Mouse (Mus musculus) intestine, embryonic 14.5 days (tissue): Measurements from ENCODE around the gene Pbx3. TPM values are rescaled to one million over a fixed set of nuclear protein-coding genes. Genes with fewer than 3 reads are reported as not detected.

Experiments
- ATAC-seq: fragments of 200-750 bp; cut with Nextera tagmentation; replicated peaks from 2 replicates; pipeline ENCODE4 v1.8.0; 2017; ENCODE audit warnings: low read depth, moderate number of reproducible peaks, moderate TSS enrichment, moderate library complexity; ENCODE audit not compliant: low FRiP score, low TSS enrichment
- DNase-seq: peaks from one replicate; pipeline ENCODE4 v3.0.0-alpha.2; 2018; ENCODE audit warnings: low spot score
- H3K27ac ChIP-seq: fragments of 300-500 bp; sonication (generic); 2 replicates; pipeline ENCODE4 v1.5.1; 2014; ENCODE audit warnings: low read depth, mild to moderate bottlenecking, control low read depth
- H3K27me3 ChIP-seq: fragments of 300-500 bp; sonication (generic); replicated peaks from 2 replicates; pipeline ENCODE4 v1.6.1; 2014; ENCODE audit warnings: low read length, control low read depth; ENCODE audit not compliant: control insufficient read depth, insufficient read depth
- H3K36me3 ChIP-seq: fragments of 300-500 bp; sonication (generic); 2 replicates; pipeline ENCODE4 v1.6.1; 2014; ENCODE audit warnings: low read length, control low read depth; ENCODE audit not compliant: control insufficient read depth, insufficient read depth
- H3K4me1 ChIP-seq: fragments of 300-500 bp; sonication (generic); replicated peaks from 2 replicates; pipeline ENCODE4 v1.6.1; 2014; ENCODE audit warnings: low read length, control low read depth, mixed read lengths; ENCODE audit not compliant: control insufficient read depth, insufficient read depth
- H3K4me2 ChIP-seq: fragments of 300-500 bp; sonication (generic); 2 replicates; pipeline ENCODE4 v1.6.1; 2014; ENCODE audit warnings: low read length
- H3K4me3 ChIP-seq: fragments of 300-500 bp; sonication (generic); 2 replicates; pipeline ENCODE4 v1.5.1; 2014; ENCODE audit warnings: low read depth, low read length, control low read depth, mixed read lengths
- H3K9ac ChIP-seq: fragments of 300-500 bp; sonication (generic); 2 replicates; pipeline ENCODE4 v1.6.1; 2014; ENCODE audit warnings: mild to moderate bottlenecking, low read length
- H3K9me3 ChIP-seq: fragments of 300-500 bp; sonication (generic); 2 replicates; pipeline ENCODE4 v1.6.1; 2016; ENCODE audit warnings: low read length, control low read depth; ENCODE audit not compliant: control insufficient read depth
- WGBS: fragments of 180-500 bp; shearing (Covaris S2); extraction: QIAGEN DNeasy Blood & Tissue Kit; methylation state at CpG from one replicate; pipeline ENCODE4 v1.1.7; 2014; 5-methylcytosine and 5-hydroxymethylcytosine counted together
- polyA plus RNA-seq: library from polyadenylated mRNA; unstranded; fragments of >200 nt; fragmentation: Nextera tagmentation; extraction: Ambion mirVana; gene quantifications from 2 replicates; pipeline ENCODE4 v1.2.1, GENCODE M21; 2014

The Pbx3 gene
- polyA plus RNA-seq, 1 experiment from 2014 or later, result 26.9 TPM

DNA sequence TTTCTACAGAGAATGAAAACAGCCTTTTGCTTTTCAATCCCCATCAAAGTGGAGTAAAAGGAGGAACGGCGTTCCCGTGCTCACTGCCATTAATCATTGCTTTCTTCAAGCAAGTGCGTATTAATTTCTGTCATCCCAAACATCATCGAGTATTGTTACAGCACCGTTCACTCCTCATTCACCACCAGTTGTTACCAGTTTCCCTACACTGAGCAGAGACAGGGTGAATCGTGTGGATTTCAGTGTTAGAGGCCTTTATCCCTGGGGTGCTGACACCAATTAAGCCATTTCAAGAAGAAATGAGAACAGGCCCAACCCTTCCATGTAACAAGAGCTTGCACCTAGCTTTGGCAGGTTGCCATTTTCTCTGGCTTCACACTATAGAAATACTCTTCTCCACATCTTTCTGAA lies 17.1 kb downstream of the Pbx3 start:
- 48% methylated on average over 7 of the region's 7 CpGs for WGBS
- DNase-seq (no peak), ATAC-seq (no peak)
- no peak overlapping the region for H3K4me2 ChIP-seq
- H3K9me3 ChIP-seq, result no peaks in the 10 kb centered on the region
- no peak overlapping the region for H3K9ac ChIP-seq
- H3K27ac ChIP-seq, result no peak overlapping the region
- H3K4me1 ChIP-seq, result peaks cover 11% of the 10 kb centered on the region
- H3K4me3 ChIP-seq, result no peak overlapping the region
- 0 out of 2 replicates have a peak, but pooled peaks cover 2% of the 10 kb centered on the region for H3K36me3 ChIP-seq
- H3K27me3 ChIP-seq, result no peaks in the 10 kb centered on the region

DNA sequence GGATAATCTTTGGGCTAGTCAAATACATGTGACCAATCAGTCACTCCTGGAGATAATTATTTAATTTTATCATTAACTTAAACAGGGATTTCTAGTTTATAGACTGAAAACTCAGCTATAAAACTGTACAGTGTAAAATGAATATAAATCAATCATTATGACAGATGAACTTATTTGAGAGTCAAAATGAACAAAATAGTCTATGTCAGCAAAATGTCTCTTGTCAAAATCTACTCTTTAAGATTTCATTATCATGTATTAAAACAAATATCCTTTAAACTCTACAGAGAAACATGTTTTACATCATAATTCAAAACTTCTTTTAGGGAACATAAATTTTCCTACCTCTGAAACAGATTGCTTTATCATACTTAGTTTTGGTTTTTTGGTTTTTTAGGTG lies 20.9 kb downstream of the Pbx3 start:
- no peak overlapping the region for H3K4me3 ChIP-seq
- no peak for DNase-seq
- no peak overlapping the region for H3K4me2 ChIP-seq
- no peaks in the 10 kb centered on the region; the same call in 1 of the 2 replicates for H3K4me1 ChIP-seq
- no peaks in the 10 kb centered on the region for H3K27me3 ChIP-seq
- no peak overlapping the region for H3K9ac ChIP-seq
- no peak overlapping the region for H3K27ac ChIP-seq
- ATAC-seq, result no peak
- H3K36me3 ChIP-seq, result no peaks in the 10 kb centered on the region
- H3K9me3 ChIP-seq, result no peaks in the 10 kb centered on the region

DNA sequence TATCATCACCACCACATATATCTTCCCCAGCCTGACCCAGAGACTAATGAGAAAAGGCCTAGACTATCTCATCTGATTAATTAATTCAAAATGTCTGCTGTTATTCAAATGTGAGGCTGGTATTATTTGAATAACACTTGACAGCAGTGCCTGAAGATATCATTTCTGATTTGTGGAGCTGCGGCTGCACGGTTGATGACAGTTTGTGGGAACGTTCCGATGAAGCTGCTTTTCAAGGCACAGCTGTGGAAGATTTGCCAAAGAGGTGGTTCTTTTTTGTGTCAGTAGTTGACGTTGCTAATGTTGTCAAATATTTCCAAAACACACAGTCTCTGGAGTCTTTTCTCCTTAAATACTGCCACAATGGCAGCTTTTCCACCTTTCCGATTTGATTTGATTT lies 25.8 kb downstream of the Pbx3 start:
- Histone ChIP-seq H3K4me1 (no peaks in the 10 kb centered on the region), H3K27me3 (no peaks in the 10 kb centered on the region), H3K27ac (no peak overlapping the region), H3K4me2 (no peak overlapping the region), H3K9me3 (no peaks in the 10 kb centered on the region), H3K9ac (no peak overlapping the region), H3K4me3 (no peak overlapping the region), H3K36me3 (no peaks in the 10 kb centered on the region)
- no peak for ATAC-seq
- WGBS, result 70% methylated on average over 6 of the region's 6 CpGs
- DNase-seq, result no peak

DNA sequence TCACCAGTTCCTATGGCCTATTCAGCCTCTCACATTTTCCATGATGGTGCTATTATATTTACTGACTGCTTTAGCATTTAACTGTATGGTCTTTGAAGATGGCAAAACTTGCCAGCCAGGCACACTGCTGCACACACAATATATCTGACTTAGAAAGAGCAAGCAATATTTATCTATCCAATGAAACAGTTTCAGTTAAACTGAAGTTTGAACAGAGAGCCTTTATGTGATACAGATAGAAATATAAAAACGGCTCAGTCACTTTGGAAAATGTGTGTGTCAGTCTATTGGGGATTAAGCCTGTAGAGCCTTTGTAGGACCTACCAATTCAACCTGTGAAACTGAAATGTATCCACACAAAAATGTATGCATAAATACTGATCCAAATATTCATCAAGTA lies 74.3 kb downstream of the Pbx3 start:
- H3K4me1 ChIP-seq, result no peaks in the 10 kb centered on the region; the same call in 1 of the 2 replicates
- H3K4me3 ChIP-seq, result no peak overlapping the region
- no peak overlapping the region for H3K9ac ChIP-seq
- H3K4me2 ChIP-seq, result no peak overlapping the region
- no peaks in the 10 kb centered on the region for H3K9me3 ChIP-seq
- WGBS, result 80% methylated on average over 1 of the region's 1 CpGs
- DNase-seq (no peak), ATAC-seq (no peak)
- H3K27ac ChIP-seq, result no peak overlapping the region
- no peaks in the 10 kb centered on the region for H3K36me3 ChIP-seq
- no peaks in the 10 kb centered on the region for H3K27me3 ChIP-seq

DNA sequence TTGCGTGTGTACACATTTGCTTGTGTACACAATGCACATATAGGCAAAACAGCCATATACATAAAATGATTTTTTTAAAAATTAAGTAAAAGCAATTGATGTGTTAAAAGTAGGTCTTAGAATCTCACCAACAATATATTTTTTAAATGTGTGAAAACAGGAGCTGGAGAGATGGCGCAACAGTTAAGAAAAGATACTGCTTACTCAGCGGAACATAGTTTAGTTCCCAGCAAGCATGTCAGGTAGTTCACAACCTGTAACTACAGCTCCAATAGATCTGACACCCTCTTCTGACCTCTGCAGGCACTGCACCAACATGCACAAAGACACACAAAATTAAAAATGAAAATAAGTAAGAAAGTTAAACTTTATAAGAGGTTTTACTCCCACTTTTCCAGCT lies 74.7 kb downstream of the Pbx3 start:
- no peaks in the 10 kb centered on the region; the same call in 1 of the 2 replicates for H3K4me1 ChIP-seq
- no peaks in the 10 kb centered on the region for H3K36me3 ChIP-seq
- WGBS, result 95% methylated on average over 3 of the region's 3 CpGs

DNA sequence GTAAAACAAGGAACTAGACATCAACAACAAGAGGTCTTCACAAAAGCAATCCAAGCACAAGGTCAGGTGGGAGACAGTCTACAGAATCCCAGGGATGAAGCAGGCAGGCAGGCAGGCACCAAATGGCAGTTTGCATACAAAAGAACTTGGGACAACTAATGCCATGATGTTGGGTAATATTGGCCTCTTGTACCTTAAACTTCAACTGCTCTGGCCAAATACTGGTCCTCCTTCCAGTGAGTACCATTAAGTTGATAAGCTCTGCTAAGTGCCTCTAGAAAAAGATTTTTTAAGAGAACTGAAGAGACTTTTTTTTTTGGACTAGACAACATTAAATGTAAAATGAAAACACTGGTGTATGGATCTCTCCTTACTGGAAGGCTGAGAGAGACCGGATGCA lies 83.2 kb downstream of the Pbx3 start:
- no peaks in the 10 kb centered on the region for H3K4me1 ChIP-seq
- no peak overlapping the region for H3K27ac ChIP-seq
- DNase-seq, result no peak
- 81% methylated on average over 1 of the region's 1 CpGs for WGBS
- H3K27me3 ChIP-seq, result no peaks in the 10 kb centered on the region
- H3K36me3 ChIP-seq, result no peaks in the 10 kb centered on the region
- no peak overlapping the region for H3K4me3 ChIP-seq
- no peak overlapping the region for H3K4me2 ChIP-seq
- no peak overlapping the region for H3K9ac ChIP-seq
- no peaks in the 10 kb centered on the region for H3K9me3 ChIP-seq
- ATAC-seq, result no peak

More for the DNA sequence above, 74.7 kb downstream of the Pbx3 start:
- Histone ChIP-seq H3K27me3 (no peaks in the 10 kb centered on the region), H3K4me3 (no peak overlapping the region), H3K9me3 (no peaks in the 10 kb centered on the region), H3K4me2 (no peak overlapping the region), H3K27ac (no peak overlapping the region), H3K9ac (no peak overlapping the region)
- DNase-seq, result no peak
- ATAC-seq, result no peak

DNA sequence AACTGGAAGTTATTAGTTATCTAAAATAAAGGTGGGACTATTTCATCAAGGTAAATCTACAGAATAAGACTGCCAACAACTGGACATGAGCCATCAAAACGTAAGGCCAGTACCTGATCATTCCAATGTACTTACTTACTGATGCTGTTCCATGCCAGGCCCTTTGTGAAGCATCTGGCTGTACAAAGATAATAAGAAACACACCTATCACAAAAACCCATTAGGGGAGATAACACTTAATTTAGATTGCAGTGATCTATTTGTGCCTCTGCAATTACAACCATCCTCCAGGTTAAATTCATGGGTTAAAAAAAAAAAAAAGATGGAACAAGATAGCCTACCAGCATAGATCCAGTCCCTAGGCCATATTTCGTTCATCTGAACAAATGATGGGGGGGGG lies 88.7 kb downstream of the Pbx3 start:
- 87% methylated on average over 2 of the region's 2 CpGs for WGBS
- no peaks in the 10 kb centered on the region for H3K27me3 ChIP-seq
- H3K4me3 ChIP-seq, result no peak overlapping the region
- no peak for DNase-seq
- no peak overlapping the region for H3K9ac ChIP-seq
- H3K4me1 ChIP-seq, result no peaks in the 10 kb centered on the region
- H3K9me3 ChIP-seq, result no peaks in the 10 kb centered on the region
- no peak overlapping the region for H3K4me2 ChIP-seq
- ATAC-seq, result no peak
- H3K27ac ChIP-seq, result no peak overlapping the region
- H3K36me3 ChIP-seq, result no peaks in the 10 kb centered on the region

DNA sequence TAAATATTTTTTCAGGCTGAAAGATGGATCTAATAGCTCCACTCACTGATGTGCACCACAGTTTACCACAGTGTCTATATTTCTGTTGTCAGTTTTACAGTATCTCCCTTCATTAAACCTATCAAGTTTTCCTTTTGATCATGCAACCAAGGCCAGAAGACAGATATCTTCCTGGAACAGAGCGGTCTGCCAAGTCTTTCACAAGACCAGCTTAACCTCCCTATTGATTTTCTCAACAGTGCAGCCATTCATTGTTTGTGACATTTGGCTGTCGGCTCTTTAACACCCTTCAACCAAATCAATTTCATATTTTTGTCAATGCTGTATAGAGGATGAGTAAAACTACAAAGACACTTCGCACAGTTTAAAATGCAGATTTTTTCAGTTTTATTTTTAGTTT lies 91.9 kb downstream of the Pbx3 start:
- Histone ChIP-seq H3K36me3 (no peaks in the 10 kb centered on the region), H3K9me3 (no peaks in the 10 kb centered on the region), H3K27ac (no peak overlapping the region), H3K4me2 (no peak overlapping the region), H3K27me3 (no peaks in the 10 kb centered on the region), H3K4me3 (no peak overlapping the region), H3K4me1 (no peaks in the 10 kb centered on the region), H3K9ac (no peak overlapping the region)
- WGBS, result 79% methylated on average over 3 of the region's 3 CpGs
- no peak for DNase-seq
- no peak for ATAC-seq

DNA sequence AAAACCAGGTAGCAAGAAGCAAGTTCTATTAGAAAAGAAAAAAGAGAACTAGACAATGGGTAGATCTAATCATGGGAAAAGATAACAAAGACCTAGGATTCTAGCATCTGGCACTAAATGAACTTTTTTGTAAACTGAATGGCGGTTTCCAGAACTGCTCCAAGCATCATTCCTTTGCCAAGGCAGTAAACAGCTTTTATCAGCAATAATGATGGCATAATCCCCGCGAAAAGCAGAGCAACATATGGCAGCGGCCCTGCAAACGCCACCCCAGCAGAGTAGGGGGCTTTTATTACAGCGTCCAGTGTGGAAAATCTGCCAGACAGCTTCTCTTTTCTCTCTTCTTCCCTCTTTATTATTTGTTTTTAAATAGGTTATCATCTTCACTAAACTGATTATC lies 93.2 kb downstream of the Pbx3 start:
- WGBS, result 48% methylated on average over 6 of the region's 6 CpGs
- ATAC-seq, result no peak
- H3K36me3 ChIP-seq, result no peaks in the 10 kb centered on the region
- no peak for DNase-seq
- H3K4me2 ChIP-seq, result no peak overlapping the region
- no peak overlapping the region for H3K27ac ChIP-seq
- H3K9ac ChIP-seq, result no peak overlapping the region
- no peaks in the 10 kb centered on the region for H3K9me3 ChIP-seq
- no peaks in the 10 kb centered on the region for H3K27me3 ChIP-seq
- no peaks in the 10 kb centered on the region for H3K4me1 ChIP-seq
- no peak overlapping the region for H3K4me3 ChIP-seq
